Mouse (Mus musculus): ENCODE results near the gene Ift52. TPM values are rescaled to one million over a fixed set of nuclear protein-coding genes. Genes with fewer than 3 reads are reported as not detected.
A peak's percentile ranks its signal among the peaks of the same experiment; 100 is the strongest.

The Ift52 gene
- 23.2 and 25.6 TPM in 2 replicates for polyA plus RNA-seq (2012; ENCODE audit: insufficient read depth, insufficient read length, missing spikeins)

DNA sequence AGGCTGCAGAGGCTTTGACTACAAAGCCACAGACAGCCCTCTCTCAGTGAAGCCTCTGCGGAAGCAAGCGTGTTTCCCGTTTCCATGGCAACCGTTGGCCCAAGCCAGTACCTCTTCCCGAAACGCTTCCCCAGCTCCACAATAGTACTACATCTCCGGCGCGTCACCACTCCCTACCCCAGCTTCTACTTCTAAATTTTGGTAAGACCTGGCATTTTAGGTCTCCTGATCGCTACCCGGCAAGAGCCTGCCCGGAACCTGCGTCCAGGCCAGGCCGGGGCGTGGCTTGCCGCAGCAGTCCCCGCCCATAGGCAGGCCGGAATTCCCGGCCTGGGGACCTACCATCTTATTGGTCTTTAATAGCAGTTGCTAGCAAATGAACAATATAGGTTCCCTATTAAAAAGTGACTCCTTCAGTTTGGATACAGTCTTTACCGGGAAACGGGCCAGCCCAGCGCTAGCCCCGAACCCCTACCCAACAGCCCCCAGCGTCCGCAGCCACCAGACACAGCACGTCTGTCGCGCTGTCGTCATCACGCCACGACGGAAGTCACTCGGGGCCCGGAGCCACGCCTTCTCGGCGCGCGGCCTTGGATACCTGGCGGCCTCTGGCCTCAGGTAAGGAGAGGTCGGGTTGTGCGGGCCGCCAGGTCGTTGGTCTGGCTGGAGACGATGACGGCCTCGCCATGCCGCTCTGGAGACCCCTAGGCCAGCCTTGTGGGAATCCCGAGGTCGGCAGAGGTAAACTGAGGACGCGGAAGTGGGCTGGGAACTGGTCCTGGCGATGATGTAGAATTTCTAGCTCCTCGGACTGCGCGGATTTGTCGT, at the start of gene Ift52:
Gene Ift52, plus strand, starts transcription at position 439 of the 828 bp plus-strand sequence.
- Histone ChIP-seq H3K4me1 (ENCODE audit: control insufficient read depth, insufficient read depth, insufficient read length, low read length) (no peaks in the 10 kb centered on the region; the same call in 1 of the 2 replicates), H3K4me3 (ENCODE audit: insufficient read depth, low read depth, low read length) (peak within 1 kb of the TSS; percentile 93), H3K27ac (replicated peaks; ENCODE audit: low read depth, low read length) (peak within 1 kb of the TSS; percentile 70)

DNA sequence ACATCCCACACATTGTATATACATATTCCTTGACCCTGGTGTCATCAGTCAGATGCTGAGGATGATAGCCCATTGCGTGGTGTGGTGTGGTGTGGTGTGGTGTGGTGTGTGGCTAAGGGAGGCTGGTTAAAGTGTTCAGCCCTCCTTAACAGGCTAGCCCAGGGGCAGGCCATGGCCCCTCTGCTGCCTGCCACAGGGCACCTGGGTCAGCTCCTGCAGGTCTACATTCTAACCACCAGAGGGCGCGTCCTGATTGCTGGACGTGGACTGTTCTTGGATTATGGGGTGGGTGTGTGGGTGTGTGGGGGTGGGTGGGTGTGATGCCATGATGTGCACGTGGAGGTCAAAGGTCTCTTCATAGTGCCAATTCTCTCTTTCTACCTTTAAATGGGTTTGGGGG, 48.8 kb upstream of the Ift52 start:
- no peak overlapping the region for H3K4me3 ChIP-seq (ENCODE audit: insufficient read depth, low read depth, low read length)
- no peak overlapping the region for H3K27ac ChIP-seq (replicated peaks; ENCODE audit: low read depth, low read length)
- peaks cover under 1% of the 10 kb centered on the region for H3K4me1 ChIP-seq (ENCODE audit: control insufficient read depth, insufficient read depth, insufficient read length, low read length)

DNA sequence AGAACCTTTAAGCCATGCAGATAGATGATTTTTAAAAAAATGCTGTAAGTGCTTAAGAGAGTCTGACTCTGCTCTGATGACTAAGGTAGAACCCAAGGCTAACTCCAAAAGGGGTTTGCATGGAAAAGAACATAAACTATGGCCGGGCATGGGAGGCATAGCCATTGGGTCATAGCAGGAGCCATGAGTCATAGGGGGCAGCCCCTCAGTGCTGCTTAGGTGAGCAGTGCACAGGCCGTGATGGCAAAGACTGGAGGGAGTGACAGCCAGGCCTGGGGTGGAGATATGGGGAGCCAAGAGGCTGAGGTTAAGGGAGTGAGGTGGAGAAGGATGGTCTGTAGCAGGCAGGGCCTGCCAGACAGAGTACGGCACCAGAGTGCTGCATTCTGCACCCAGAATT, 48.1 kb upstream of the Ift52 start:
- peaks cover 3% of the 10 kb centered on the region for H3K4me1 ChIP-seq (ENCODE audit: control insufficient read depth, insufficient read depth, insufficient read length, low read length)
- H3K27ac ChIP-seq (replicated peaks; ENCODE audit: low read depth, low read length), result no peak overlapping the region
- no peak overlapping the region for H3K4me3 ChIP-seq (ENCODE audit: insufficient read depth, low read depth, low read length)

DNA sequence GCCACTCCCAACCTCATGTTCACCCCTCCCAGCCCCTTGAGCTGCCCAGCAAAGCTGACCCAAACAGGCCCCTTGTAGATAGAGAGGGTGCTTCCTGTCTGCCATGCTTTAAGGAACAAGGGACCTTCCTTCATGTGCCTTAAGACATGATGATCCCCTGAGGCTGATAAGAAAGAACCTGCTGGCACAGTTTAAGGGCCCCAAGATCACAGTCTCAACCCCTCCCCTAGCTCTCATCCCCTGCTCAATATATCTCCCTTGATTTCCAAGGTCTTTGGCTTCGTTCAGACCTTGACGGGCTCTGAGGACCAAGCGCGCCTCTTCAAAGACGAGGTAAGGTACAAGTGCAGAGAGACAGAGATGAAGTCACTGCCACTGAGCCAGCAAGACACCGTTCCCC, 46.3 kb upstream of the Ift52 start:
- H3K27ac ChIP-seq (replicated peaks; ENCODE audit: low read depth, low read length), result no peak overlapping the region
- no peak overlapping the region for H3K4me3 ChIP-seq (ENCODE audit: insufficient read depth, low read depth, low read length)

DNA sequence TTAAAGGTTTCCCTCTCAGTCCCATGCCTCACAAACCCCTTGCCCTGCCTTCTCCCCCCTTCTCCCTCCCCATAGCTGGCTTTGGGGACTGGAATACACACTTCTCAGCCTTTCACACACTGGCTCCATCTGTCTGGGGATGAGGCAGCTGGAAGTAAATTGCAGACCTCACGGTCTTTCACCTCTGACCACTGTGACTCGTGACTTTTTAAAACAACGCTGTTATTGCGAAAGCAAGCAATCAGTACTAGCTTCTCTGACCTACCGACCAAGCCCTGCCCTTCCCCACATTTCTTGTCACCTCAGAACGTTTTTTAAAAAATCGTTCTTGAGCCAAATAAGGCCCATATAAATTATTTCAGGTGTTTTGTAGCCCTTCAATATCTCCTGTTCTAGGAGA, 44.4 kb upstream of the Ift52 start:
- Histone ChIP-seq H3K4me1 (ENCODE audit: control insufficient read depth, insufficient read depth, insufficient read length, low read length) (peaks cover 22% of the 10 kb centered on the region), H3K27ac (replicated peaks; ENCODE audit: low read depth, low read length) (no peak overlapping the region), H3K4me3 (ENCODE audit: insufficient read depth, low read depth, low read length) (no peak overlapping the region)

More for the DNA sequence above, 46.3 kb upstream of the Ift52 start:
- H3K4me1 ChIP-seq (ENCODE audit: control insufficient read depth, insufficient read depth, insufficient read length, low read length), result peaks cover 14% of the 10 kb centered on the region

DNA sequence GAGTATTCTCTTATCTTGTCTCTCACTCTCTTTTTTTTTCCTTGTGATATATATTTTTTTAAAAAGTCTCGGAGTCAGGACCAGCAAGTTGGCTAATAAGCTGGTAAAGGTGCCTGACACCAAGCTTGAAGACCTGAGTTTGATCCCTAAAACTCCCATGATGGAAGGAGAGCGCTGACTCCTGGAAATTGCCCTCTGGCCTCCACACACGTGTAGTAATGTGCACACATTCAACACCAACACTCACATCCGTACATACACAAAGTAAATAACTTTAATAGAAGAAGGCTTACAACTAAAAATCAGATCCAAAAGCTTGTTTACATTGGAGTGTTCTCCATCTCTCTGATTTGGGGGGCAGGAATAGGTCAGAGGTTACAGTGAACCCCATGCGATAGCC, 43.9 kb upstream of the Ift52 start:
- Histone ChIP-seq H3K27ac (replicated peaks; ENCODE audit: low read depth, low read length) (no peak overlapping the region), H3K4me1 (ENCODE audit: control insufficient read depth, insufficient read depth, insufficient read length, low read length) (peaks cover 22% of the 10 kb centered on the region), H3K4me3 (ENCODE audit: insufficient read depth, low read depth, low read length) (no peak overlapping the region)

DNA sequence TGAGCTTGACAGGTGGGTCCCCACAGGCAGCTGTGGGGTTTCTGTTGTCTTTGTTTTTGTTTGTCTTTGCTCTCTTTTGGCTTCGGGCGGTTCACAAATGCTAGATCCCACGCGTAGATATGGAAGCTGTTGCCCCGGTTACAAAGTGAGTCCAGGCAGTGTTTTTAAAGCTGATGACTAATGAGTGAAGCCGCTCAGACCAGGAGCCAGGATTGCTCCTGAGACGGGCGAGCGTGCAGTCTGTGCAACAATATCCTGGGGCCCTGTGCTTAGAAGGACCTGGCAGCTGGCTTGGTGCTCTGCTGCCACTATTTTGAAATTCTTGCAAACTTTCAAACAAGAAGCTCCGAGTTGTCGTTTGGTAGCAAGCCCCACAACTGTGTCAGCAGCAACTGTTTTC, 43.5 kb upstream of the Ift52 start:
- H3K4me3 ChIP-seq (ENCODE audit: insufficient read depth, low read depth, low read length), result no peak overlapping the region
- no peak overlapping the region for H3K27ac ChIP-seq (replicated peaks; ENCODE audit: low read depth, low read length)
- peaks cover 22% of the 10 kb centered on the region for H3K4me1 ChIP-seq (ENCODE audit: control insufficient read depth, insufficient read depth, insufficient read length, low read length)

DNA sequence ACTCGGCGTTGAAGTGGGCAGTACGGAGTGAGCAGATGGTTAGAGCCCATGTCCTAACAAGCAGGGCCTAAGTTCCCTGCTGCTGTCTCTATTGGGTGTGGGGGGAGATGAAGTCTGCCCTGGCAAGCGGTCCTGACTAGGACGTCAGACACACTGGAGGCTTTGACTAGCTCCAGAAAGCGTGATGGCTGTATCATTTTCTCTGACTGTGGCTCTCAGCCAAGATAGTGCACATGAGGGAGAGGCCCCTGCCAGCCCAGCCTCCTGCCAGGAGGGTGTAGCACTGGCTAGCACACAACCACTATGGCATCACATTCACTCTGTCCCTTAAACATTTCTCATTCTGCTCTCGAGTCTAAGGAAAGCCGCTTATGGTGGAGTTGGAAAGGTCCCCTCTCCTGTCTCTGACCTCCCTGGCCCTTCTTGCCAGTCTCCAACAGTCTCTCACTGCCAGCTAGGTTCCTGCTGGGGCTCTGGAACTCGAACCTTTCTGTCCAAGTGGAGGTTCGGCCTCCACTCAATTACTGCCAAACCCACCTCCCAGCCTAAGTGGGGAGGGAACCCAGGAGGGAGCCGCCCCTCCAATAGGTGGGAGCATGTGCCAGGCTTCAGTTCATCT, 41.9 kb upstream of the Ift52 start:
- Histone ChIP-seq H3K4me3 (ENCODE audit: insufficient read depth, low read depth, low read length) (no peak overlapping the region), H3K27ac (replicated peaks; ENCODE audit: low read depth, low read length) (peak overlapping the region; percentile 28; the same call in 1 of the 2 replicates), H3K4me1 (ENCODE audit: control insufficient read depth, insufficient read depth, insufficient read length, low read length) (peaks cover 22% of the 10 kb centered on the region)

DNA sequence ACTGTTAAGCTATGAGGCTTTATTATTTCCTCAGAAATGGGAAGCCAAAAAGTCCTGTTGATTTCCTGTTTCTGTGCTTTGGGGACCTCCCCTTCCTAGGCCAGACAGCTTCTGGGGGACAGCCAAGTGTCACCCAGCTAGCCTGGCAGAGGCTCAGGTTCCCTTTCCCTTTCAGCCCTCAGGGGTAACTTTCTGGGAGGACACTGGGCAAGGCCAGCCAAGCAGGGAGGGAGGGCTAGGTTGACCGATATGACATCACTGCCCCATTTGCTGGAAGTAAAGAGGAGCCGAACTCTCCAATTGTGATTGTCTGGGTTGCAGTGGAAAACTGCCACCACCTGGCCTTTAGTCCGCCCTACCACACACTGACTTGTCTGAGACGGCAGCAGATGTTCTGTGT, 41.2 kb upstream of the Ift52 start:
- H3K4me3 ChIP-seq (ENCODE audit: insufficient read depth, low read depth, low read length), result no peak overlapping the region
- peaks cover 22% of the 10 kb centered on the region for H3K4me1 ChIP-seq (ENCODE audit: control insufficient read depth, insufficient read depth, insufficient read length, low read length)
- H3K27ac ChIP-seq (replicated peaks; ENCODE audit: low read depth, low read length), result no peak overlapping the region; the same call in 1 of the 2 replicates

DNA sequence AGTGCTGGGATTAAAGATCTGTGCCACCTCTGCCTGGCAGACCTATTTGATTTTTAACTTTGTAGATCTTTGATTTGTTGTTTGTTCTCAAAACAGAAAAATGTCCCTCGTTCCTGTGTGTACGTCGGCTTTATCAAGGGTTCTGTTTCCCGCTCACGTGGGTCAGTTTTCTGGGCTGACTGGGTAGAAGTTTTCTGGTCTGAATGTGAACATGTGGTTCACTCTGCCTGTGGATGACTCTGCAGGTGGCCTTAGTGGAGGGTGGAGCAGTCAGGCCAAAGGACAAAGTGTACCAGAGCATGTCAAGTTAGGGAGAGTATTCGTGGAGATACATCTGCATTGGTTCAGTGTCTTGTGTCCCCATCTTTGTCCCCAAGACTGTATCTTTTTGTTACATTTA, 32.8 kb upstream of the Ift52 start:
- H3K4me3 ChIP-seq (ENCODE audit: insufficient read depth, low read depth, low read length), result no peak overlapping the region
- peaks cover 9% of the 10 kb centered on the region for H3K4me1 ChIP-seq (ENCODE audit: control insufficient read depth, insufficient read depth, insufficient read length, low read length)
- no peak overlapping the region for H3K27ac ChIP-seq (replicated peaks; ENCODE audit: low read depth, low read length)

DNA sequence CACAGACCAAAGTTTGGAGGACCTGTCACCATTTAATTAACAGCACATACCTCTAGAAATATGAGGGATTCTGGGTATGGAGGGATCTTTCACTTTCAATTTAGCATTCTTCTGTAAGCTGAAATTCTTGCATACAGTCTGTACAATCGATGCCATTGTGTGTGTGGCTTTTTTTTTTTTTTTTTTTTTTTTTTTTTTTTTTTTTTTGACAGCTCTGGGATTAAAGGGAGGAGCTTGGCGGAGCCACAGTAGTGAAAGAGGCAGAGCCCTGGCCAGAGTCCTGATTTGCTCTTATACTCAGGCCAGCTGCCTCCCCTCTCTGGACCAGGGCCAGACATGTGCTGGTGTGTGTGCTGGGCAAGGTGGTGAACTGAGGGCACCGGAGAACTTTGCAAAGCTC, 31.2 kb upstream of the Ift52 start:
- no peak overlapping the region for H3K27ac ChIP-seq (replicated peaks; ENCODE audit: low read depth, low read length)
- H3K4me1 ChIP-seq (ENCODE audit: control insufficient read depth, insufficient read depth, insufficient read length, low read length), result peaks cover 9% of the 10 kb centered on the region

DNA sequence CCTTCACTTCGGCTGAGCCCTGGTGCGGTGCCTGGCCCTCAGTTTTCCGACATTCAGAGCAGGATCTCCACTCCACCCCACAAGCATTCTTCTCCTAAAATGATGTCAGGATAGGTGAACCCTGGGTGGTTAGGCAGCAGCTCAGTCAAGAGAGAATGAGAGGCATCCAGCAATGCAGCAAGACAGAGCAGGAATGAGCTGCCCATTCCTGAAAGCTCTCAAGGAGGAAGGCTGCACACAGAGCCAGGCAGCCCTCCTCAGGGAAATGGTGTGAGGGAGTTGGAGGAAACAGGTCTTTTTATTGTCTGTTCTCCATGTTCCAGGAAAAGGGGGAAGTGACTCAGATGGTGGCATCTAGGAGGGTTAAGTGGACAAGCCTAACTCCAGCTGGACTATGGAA, 30.4 kb upstream of the Ift52 start:
- H3K27ac ChIP-seq (replicated peaks; ENCODE audit: low read depth, low read length), result no peak overlapping the region
- peaks cover 9% of the 10 kb centered on the region for H3K4me1 ChIP-seq (ENCODE audit: control insufficient read depth, insufficient read depth, insufficient read length, low read length)
- no peak overlapping the region for H3K4me3 ChIP-seq (ENCODE audit: insufficient read depth, low read depth, low read length)

More for the DNA sequence above, 31.2 kb upstream of the Ift52 start:
- no peak overlapping the region for H3K4me3 ChIP-seq (ENCODE audit: insufficient read depth, low read depth, low read length)

DNA sequence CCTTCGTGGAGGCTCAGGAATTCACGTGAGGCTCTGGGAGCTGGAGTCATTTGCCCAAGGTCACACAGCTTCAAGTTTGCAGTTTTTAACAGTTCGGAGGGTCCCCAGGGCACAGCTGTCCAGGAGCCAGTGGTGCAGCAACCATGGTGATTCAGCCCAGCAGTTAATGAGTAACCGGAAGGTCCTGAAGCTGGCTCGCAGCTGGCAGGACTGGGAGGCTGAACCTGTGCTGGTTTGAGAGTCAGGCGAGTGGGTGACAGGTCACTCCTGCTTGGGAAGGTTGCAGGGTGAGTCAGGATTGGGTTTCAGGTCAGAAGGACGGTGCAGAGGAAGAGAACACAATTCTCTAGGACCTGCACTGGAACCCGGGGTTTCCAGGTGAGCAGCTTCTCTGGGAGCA, 29.9 kb upstream of the Ift52 start, which contains the start of gene Sgk2:
Gene Sgk2, plus strand, starts transcription at position 113 of the 400 bp plus-strand sequence.
- H3K4me3 ChIP-seq (ENCODE audit: insufficient read depth, low read depth, low read length), result no peak within 1 kb of the TSS
- no peak within 1 kb of the TSS for H3K27ac ChIP-seq (replicated peaks; ENCODE audit: low read depth, low read length)
- peaks cover 9% of the 10 kb centered on the region for H3K4me1 ChIP-seq (ENCODE audit: control insufficient read depth, insufficient read depth, insufficient read length, low read length)

DNA sequence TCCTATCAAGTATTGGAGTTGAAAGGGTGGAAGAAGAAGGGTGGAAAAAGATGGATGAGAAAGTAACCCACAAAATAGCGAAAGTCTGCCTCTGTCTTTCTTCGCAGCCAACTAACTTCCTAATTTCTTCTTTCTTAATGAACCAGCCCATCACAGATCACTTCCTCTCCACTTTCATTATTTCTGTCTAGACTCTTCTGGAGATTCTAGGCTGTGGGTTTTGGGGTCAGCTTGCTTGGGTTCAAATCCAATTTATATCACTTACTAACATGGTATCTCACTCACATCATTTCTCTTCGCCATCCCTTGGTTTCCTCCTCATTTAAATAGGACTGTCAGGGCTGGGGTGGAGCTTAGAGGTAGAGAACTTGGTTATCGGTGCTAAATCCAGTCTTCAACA, 28.9 kb upstream of the Ift52 start:
- Histone ChIP-seq H3K4me1 (ENCODE audit: control insufficient read depth, insufficient read depth, insufficient read length, low read length) (peaks cover 9% of the 10 kb centered on the region), H3K4me3 (ENCODE audit: insufficient read depth, low read depth, low read length) (no peak overlapping the region), H3K27ac (replicated peaks; ENCODE audit: low read depth, low read length) (no peak overlapping the region)

DNA sequence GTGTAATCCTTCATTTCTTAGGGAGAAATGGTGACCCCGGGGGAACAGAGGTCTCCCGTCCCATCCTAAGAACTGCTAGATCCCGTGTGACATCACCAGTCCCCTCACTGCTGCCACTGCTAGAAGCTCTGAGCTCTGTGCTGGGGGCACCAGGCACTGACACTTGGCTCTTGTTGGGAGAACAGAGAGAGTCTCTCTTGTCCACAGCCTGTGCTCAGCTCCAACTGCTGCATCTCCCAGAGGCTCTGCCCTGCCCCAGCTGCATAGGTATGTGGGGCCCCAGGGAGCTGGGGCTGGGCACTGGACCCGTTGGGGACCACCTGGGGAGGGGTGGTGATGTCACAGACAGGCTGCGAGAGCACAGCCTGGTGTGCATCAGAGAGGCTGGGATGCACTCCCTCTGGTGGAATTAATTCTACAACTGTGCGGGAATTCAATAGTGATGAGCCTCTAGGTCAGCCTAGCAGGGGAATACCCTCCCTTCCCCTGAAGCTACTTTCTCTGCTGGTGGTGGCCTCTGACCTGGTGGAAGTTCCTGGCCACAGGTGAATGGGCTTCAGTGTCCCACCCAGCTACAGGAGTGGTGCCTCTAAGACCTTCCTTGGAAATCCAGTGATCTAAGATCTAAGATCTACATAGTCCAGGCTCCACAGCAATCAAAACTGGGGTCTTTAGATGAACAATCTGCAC, 25.6 kb upstream of the Ift52 start:
- H3K4me3 ChIP-seq (ENCODE audit: insufficient read depth, low read depth, low read length), result no peak overlapping the region
- H3K4me1 ChIP-seq (ENCODE audit: control insufficient read depth, insufficient read depth, insufficient read length, low read length), result peaks cover 4% of the 10 kb centered on the region
- H3K27ac ChIP-seq (replicated peaks; ENCODE audit: low read depth, low read length), result no peak overlapping the region

All from brown adipose tissue, adult 24 weeks (tissue).